Mouse (Mus musculus): ENCODE measurements around the gene Cox20.
"Not testable (repeated sequence)": the region's sequence is repeated elsewhere in the genome, so short reads cannot be mapped to it uniquely, and the experiment has no call there.

Gene Cox20

DNA sequence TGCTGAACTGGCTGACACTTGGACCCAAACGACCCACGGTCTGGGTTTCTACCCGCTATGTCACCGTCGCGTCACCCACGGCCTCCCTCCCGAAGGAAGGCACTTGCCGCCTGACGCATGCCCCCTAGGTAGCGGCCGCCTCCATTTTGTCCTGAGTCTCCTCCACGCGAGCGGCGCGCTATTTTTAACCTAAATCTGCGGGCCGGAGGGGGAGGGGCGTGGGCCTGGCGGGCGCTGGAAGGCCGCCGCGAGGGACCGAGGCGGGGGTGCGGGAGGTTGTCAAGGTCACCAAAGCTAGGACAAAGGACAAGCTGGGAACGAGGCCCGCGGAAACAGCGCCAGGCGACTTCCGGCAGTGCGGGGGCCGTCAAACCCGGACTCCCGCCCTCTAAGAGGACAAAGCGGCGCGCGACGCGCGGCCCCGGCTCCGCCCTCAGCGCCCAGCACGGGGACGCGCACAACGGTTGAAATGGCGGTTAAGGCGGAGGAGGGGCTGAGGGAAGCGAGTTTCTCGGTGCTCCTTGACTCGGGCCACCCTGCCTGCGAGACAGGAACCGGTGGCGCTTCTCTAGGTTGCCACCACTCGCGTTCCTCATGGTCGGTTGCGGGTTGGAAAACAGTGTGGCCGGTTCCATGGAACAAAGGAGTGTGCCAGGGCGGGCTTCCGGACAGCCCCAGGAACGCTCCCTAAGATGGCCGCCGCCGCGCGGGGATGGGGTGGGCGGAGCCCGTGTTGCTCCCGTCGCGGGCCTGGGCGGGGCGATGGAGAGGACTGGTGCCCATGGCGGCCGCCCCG is at the start of gene Cox20:
TSS of gene Cox20 (plus strand) at position 742 of the 796 bp plus-strand sequence.
- peak; percentile 81 for ATAC-seq (ENCODE audit: insufficient number of reproducible peaks, low FRiP score, low TSS enrichment)

DNA sequence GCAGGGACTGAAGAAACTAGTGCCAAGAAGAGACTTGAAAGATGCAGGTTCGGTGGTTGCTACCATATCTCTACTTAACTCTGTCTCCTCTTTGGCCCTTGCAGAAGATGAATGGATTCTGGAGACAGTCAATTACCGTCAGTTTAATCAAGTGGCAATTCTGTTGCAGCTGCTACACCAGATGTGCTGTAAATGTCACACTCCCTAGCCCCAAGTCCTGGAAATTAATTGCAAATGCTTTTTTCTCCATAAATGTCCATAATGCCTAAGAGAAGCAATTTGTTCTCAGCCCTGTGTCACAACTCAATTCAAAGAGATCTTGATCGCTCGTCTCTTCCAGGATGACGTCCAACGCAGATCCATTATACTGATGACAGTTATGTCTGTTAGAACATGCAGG is 48.3 kb upstream of the Cox20 start:
- no peak for ATAC-seq (ENCODE audit: insufficient number of reproducible peaks, low FRiP score, low TSS enrichment)

DNA sequence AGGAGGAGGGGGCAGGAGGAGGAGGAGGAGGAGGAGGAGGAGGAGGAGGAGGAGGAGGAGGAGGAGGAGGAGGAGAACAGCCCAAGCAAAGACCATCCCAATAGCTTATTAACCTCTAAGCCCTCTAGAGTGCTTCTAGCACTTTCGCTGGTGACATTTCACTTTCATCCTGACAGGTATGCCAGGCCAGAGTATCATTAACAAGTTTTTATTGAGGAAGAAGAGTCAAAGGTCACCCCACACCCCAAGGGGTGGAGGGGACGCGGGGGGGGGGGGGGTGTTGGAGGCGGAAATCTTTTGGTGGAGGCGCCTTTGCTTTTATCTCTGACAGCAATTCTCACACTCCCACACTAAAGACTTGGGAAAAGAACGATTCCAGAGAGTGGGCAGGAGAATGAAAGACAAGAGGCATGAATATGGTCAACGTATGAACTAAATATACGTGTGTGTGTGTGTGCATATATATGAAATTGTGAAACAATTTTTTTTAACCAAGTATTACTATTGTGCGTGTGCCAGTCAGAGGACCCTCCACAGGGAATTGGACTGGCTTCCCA is 43.7 kb upstream of the Cox20 start:
- no peak for ATAC-seq (ENCODE audit: insufficient number of reproducible peaks, low FRiP score, low TSS enrichment)

DNA sequence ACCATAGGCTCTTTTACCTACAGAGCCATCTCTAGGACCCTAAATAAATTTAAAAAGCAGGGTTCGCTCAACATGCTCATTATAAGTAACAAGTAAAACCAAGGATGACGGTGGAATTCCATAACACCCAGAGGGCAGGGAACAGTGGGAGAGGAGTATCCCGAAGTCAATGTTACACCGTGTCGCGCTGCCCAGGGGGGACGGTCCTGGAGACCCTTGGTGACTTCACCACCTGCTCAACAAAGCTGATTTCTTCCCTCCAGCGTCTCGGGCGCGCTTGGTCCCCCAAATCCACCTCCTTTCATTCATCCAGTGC is 43.2 kb upstream of the Cox20 start:
- 0 out of 2 replicates have a peak, but pooled peaks have one; percentile 19 for ATAC-seq (ENCODE audit: insufficient number of reproducible peaks, low FRiP score, low TSS enrichment)

DNA sequence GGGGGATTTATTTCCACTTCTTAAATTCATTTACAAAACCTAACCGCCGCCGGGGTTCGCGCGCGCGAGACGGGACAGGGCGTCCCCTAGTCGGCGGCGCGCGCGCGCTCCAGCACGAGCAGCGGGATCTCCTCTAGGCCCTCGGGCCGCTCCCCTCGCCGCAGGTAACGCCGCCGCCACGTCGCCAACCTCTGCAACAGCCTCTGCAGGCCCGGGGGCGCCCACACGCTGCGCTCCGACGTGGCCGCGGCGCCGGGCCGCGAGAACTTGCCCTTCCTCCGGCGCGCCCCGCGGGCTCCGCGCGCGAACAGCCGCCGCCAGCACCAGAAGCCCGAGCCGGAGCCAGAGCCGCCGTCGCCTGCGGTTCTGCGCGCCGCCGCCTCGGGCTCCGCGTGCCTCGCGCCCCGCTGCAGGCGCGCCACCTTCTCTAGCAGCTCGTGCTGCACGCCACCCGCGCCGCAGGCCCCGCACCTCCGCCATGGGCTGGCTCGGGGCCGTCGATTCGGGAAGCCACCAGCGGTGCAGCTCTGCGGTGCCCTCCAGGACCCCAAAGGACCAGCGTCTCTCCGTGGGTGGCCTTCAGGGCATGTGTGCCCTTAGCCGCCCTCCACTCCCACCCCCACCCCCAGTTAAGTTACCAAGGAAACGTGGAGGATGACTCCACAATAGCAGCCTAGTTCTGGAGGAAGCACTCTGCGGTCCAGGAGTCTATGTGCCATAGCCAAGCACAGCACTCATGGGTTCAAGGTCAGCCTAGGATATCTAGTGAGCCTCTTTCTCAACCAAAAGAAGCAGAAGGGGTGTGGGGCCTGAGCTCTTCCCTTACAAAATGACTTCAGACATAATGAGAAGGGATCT is 42.6 kb upstream of the Cox20 start:
- peak; percentile 96 for ATAC-seq (ENCODE audit: insufficient number of reproducible peaks, low FRiP score, low TSS enrichment)

DNA sequence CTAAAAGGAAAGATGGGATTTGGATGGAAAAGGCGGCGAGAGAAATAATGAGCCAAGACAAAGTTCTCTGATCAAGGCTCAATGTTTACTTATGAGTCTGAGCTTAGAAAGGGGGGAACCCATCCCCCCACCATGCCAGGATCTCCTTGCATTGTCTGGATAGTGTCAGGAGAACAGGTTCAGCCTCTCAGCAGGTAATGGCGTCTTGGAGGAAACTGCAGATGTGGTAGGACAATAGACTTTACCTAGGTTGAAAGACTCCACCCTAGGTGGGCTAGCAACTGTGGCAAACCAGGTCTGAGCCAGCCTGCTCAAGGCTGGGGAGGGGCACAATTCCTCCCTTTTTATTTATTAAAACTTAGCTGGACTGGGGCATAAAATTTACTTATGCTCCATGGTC is 35.6 kb upstream of the Cox20 start:
- not testable (repeated sequence) for ATAC-seq (ENCODE audit: insufficient number of reproducible peaks, low FRiP score, low TSS enrichment)

DNA sequence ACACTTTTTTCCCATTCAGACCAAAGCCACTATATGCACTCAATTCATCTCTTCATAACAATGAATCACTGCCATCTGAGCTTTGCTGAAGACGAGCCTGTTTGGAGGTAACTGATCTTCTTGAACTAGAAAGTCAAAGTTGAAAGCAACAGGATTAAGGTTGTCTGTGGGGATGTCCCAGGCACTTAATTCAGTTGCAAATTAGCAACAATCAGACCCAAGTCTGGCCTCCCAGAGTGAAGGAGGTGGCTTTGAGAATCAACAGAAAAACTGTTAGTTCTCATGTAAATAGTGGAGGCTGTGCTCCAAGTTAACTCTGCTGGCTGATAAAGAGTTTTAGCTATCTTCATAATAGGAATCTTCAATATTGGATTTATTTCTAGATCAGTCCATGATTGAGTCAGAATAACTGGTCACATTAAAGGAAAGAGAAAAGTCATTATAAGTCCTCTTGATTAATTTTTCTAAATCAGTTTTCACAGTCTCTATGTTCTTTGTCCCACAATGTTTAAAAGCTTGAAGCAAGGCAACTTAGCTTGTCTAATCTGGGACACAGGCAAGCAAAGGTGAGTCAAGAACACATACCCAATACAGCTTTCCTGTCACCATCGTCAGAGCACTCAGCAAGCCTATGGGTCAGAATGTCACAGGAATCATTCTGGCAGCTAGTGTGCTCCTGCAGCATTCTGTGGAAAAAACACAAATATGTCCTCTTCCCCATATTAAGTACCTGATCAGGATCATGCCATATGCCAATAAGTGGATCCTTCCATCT is 34.8 kb upstream of the Cox20 start:
- no peak for ATAC-seq (ENCODE audit: insufficient number of reproducible peaks, low FRiP score, low TSS enrichment)

DNA sequence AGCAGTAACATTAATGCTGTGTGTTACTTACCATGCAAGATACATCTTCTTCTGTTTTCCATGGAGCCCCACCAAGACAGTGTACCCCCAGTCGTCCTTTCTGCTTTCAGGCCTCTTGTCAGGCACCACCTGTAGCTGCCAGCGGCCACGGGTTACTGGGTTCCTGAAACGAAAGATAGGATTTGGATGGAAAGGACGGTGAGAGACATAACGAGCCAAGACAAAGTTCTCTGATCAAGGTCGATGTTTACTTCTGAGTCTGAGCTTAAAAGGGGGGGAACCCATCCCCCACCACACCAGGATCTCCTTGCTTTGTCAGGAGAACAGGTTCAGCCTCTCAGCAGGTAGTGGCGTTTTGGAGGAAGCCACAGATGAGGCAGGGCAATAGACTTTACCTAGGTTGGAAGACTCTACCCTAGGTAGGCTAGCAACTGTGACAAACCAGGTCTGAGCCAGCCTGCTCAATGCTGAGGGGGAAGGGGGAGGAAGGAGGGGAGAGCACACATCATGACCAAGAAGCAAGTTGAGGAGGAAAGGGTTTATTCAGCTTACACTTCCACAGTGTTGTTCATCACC is 31.2 kb upstream of the Cox20 start:
- no peak for ATAC-seq (ENCODE audit: insufficient number of reproducible peaks, low FRiP score, low TSS enrichment)

DNA sequence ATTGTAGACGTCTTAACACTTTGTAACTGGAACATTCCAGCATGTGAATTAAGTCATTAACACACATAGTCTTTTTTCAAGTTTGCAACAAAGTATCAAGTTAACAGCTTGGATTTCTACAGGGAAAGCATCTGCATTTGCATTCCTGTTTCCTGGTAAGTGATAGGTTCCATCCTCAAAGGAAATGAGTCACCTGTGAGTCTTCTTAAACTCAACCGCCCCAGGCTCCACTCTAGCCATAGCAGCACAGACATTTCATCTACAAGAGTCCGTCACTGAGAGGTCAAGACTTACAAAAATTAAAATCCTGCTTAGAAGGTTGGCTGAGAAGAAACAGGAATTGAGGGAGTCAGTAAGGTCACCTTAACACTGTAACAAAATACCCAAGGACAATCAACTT is 27.2 kb upstream of the Cox20 start:
- no peak for ATAC-seq (ENCODE audit: insufficient number of reproducible peaks, low FRiP score, low TSS enrichment)

DNA sequence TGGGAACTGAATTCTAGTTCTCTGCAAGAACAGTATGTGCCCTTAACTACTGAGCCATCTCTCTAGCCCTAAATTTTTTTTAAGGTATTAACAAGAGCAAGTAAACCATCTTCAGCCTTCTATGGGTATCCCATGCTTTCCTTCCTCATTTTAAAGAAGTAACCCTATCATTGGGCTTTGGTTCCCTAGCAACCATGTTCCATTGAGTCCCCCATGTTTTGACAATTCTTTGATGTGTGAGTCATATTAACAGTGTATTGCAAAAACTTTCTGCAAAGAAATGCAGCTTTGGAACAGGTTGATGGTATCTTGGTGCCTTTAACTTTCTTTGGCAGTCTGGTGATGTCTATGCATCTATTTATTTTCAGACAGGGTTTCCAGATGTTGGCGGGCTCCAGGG is 24.9 kb upstream of the Cox20 start:
- ATAC-seq (ENCODE audit: insufficient number of reproducible peaks, low FRiP score, low TSS enrichment): no peak

DNA sequence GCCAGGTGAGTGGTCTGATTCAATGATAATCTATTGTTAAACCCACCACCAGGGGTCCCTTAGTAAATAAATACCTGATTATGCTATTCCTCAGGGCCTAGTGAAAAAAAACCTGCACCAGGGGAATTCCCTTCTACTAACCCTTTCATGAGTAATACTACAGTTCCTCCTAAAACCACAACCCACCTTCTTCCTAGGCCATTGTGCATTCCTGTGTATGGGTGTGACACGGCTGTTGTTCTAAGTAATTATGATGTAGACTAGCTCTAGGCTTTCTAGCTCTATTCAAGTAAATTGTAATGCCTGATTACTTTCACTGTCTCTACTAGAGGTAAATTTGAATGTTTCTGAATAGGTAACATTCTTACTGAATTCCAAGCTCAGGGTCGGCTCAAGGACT is 17.7 kb upstream of the Cox20 start:
- ATAC-seq (ENCODE audit: insufficient number of reproducible peaks, low FRiP score, low TSS enrichment): not testable (repeated sequence)

DNA sequence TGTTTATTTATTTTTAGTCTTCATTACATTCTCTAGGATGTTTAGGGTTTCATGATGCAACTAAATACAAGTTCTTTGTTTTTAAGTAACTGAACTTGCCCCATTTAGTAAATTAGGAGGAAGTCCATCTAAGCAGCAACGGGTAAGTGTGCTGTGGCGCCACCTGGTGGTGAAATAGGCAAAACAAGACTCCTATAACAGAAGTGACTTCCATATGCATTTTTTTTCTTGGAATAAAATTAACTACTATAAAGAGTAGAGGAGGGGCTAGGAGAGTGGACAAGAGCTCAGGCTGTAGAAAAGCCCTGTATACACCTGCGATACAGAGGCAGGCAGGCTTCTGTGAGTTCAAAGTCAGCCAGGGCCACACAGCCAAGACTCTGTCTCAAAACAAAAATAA is 15.5 kb upstream of the Cox20 start:
- no peak for ATAC-seq (ENCODE audit: insufficient number of reproducible peaks, low FRiP score, low TSS enrichment)

DNA sequence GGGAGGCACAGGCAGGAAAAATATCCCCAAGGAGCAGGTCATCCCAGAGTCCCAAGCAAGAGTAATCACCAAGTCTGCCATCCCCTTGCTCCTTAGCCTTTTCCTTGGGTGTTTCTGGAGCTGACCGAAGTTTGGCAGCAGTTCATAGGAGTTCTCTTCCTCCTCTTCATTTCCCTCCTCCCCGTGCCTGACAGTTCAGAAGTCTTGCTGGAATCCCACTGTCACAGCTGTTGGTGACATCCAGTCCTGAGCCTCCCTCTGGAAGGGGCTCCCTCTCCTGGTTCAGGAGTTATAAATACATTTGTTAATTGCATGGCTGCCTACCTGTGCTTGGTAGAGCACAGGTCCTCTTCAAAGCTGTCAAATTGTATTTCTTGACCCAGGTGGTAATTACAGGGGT is 9.4 kb upstream of the Cox20 start:
- ATAC-seq (ENCODE audit: insufficient number of reproducible peaks, low FRiP score, low TSS enrichment): no peak

DNA sequence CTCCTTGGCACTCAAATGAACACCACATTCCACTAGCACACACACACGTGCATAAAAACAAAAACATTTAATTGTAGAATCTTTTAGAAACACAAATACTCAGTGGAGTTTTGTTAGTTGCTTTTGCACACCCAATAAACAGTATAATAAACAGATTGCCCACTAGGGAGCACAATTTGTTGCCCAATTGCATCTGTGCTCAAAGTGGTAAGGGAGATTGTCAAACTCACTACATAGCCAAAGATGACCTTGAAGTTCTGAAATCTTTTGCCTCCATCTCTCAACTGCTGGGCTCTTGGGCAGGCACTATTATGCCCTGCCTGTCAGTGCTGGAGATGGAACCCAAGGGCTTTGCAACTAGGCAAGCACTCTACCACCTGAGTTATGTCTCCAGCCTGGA is 8.8 kb upstream of the Cox20 start:
- no peak for ATAC-seq (ENCODE audit: insufficient number of reproducible peaks, low FRiP score, low TSS enrichment)

DNA sequence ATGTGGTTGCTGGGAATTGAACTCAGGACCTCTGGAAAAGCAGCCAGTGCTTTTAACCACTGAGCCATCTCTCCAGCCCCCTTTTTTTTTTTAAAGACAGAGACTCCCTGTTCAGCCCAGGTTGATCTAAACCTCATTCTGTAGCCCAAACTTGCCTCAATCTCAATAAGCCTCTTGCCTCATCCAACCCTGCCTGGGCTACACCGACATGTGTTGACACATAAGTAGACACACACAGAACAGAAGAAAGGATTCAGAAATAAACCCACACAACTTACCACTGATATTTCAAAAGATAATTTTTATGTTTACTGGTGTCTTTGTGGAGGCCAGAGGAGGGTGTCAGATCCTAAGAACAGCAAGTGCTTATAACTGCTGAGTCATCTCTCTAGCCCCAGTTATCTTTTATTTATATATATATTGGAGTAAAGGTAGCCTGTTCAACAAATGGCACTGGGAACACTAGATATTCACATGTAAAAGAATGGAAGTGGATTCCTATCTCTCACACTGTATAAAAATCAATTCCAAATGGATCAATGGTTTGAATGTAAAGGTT is 5.8 kb upstream of the Cox20 start:
- no peak for ATAC-seq (ENCODE audit: insufficient number of reproducible peaks, low FRiP score, low TSS enrichment)

DNA sequence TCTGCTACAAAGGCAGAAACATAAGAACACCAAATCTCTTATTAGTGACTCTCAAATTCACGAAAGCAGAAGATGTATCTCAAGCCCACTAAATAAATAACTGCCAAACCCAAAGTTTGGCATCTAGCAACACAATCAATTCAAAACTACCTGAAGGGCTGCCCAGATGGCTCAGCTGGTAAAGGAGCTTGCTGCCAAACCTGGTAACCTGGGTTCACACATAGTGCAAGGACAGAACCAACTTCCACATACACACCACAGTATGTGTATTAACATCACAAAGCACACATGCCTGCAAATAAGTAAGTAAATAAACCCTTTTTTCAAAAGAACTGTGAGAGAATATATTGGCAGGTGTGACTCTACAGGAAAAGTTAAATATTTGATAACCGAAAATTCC is 4.7 kb upstream of the Cox20 start:
- ATAC-seq (ENCODE audit: insufficient number of reproducible peaks, low FRiP score, low TSS enrichment): no peak

DNA sequence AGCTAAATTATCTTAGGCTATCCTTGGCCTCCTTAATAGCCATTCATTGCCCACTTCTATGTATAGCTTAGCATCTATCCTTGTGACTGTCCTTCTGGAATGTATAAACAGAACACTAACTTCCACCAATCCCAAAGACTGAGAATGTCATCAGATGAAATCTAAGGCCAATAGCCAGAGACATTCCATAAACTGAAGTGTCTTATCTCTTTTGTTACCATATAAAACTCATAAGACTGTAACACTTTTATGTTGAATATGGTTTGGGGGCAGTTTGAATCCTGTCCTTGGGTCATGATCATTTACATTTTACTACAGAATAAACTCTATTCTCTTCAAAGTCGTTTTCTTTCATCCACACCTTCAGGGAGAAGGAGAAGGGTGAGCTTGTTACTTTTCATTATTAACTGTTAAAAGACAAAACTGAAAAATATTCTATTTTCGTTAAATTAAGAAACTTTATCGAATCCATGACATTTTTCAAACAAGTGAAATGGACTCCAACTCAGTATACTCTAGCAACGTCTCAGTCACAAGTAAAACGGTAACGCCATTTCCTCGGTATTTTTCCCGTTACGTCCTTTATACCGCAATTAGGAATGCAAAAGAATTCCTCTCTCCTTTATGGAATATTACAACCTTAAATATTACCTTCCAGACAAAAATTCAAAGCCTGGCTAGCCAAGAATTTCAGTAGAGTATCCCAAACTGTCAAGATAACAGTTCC is 1.5 kb upstream of the Cox20 start:
- ATAC-seq (ENCODE audit: insufficient number of reproducible peaks, low FRiP score, low TSS enrichment): no peak

DNA sequence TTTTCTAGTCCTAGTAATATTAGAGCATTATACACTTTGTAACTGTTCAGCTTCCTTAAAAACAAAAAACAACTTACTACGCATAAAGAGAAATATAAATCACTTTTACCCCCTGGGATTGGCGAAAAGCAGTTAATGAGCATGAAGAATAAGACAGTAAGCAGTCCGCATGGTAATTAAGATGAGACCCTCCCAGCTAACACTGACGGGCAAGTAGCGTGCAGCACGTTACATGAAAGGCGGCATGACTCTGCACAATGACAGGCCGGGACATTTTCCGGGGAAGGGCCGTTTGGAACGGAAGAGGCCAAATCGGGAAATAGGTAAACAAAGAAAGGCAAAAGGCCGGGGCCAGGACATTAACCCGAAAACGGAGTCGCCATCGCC is 935 bp upstream of the Cox20 start:
- ATAC-seq (ENCODE audit: insufficient number of reproducible peaks, low FRiP score, low TSS enrichment): peak; percentile 56; the same call in 1 of the 2 replicates

DNA sequence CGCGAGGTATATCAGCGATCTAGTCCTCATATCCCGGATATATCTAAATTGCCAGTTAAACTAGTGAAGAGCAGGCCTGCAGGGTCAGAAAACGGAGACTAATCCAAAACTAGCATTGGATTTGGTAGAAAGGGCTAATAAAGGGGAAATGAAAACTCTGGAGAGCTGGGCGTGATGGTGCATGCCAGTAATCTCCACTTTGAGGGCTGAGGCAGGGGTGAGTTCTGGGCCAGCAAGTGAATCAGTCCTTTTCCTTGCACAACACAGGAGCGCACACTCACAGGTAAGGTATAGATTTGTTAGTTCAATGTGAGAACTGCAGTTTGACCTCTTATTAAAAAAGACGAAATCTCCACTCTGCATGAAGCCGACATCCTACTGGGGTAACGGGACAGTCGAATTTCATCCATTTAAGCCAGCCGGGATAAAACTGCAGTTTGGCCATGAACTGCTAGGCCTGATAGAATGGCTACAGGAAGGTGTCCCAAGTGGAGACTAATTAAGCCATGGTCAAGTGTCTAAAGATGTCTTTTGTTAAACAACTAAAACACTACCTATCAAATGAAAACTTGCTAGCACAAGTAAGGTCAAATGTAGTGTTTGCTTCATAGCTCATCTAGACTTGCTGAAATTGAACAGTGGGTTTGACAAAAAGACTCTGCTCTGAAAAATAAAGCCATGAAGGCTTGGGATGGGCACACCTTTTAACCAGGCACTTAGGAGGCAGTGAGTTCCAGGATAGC is 536 bp downstream of the Cox20 start:
- ATAC-seq (ENCODE audit: insufficient number of reproducible peaks, low FRiP score, low TSS enrichment): peak; percentile 11; the same call in 1 of the 2 replicates

All from cerebellum, adult (tissue).